Mouse (Mus musculus) lung, postnatal 0 days (tissue): ENCODE results near the gene Pfdn5. TPM values are rescaled to one million over a fixed set of nuclear protein-coding genes. Genes with fewer than 3 reads are reported as not detected.
A peak's percentile ranks its signal among the peaks of the same experiment; 100 is the strongest.

Experiments
- ATAC-seq: fragments of 200-750 bp; cut with Nextera tagmentation; 2 replicates; pipeline ENCODE4 v1.8.0; 2017; ENCODE audit warnings: moderate library complexity
- DNase-seq: peaks from one replicate; pipeline ENCODE4 v3.0.0-alpha.2; 2016; ENCODE audit warnings: low spot score
- H3K27ac ChIP-seq: fragments of 300-500 bp; sonication (generic); 2 replicates; pipeline ENCODE4 v1.5.1; 2014; ENCODE audit warnings: antibody characterized with exemption, mild to moderate bottlenecking, low read length, mixed read lengths
- H3K27me3 ChIP-seq: fragments of 300-500 bp; sonication (generic); replicated peaks from 2 replicates; pipeline ENCODE4 v1.6.1; 2014; ENCODE audit warnings: low read length, mixed read lengths; ENCODE audit not compliant: insufficient read depth
- H3K36me3 ChIP-seq: fragments of 300-500 bp; sonication (generic); 2 replicates; pipeline ENCODE4 v1.6.1; 2014; ENCODE audit warnings: low read length, mixed read lengths; ENCODE audit not compliant: insufficient read depth
- H3K4me1 ChIP-seq: fragments of 300-500 bp; sonication (generic); 2 replicates; pipeline ENCODE4 v1.6.1; 2014; ENCODE audit warnings: antibody characterized with exemption, low read depth, low read length, mixed read lengths; ENCODE audit not compliant: insufficient read depth
- H3K4me2 ChIP-seq: fragments of 300-500 bp; sonication (generic); replicated peaks from 2 replicates; pipeline ENCODE4 v1.6.1; 2014; ENCODE audit warnings: low read depth, mild to moderate bottlenecking, low read length, moderate library complexity, mixed read lengths
- H3K4me3 ChIP-seq: fragments of 300-500 bp; sonication (generic); 2 replicates; pipeline ENCODE4 v1.5.1; 2014; ENCODE audit warnings: low read depth, low read length
- H3K9ac ChIP-seq: fragments of 300-500 bp; sonication (generic); replicated peaks from 2 replicates; pipeline ENCODE4 v1.6.1; 2014; ENCODE audit warnings: low read depth, mild to moderate bottlenecking
- H3K9me3 ChIP-seq: fragments of 300-500 bp; sonication (generic); 2 replicates; pipeline ENCODE4 v1.6.1; 2016; ENCODE audit warnings: low read length, mixed read lengths
- CTCF ChIP-seq: IDR thresholded peaks from 2 replicates; pipeline ENCODE4 v1.5.1; 2016; ENCODE audit warnings: antibody characterized with exemption, mild to moderate bottlenecking
- EP300 ChIP-seq: IDR thresholded peaks from 2 replicates; pipeline ENCODE4 v1.6.1; 2016; ENCODE audit warnings: antibody characterized with exemption, mild to moderate bottlenecking, control low read depth
- WGBS: fragments of 180-500 bp; shearing (Covaris S2); extraction: QIAGEN DNeasy Blood & Tissue Kit; methylation state at CpG from one replicate; pipeline ENCODE4 v1.1.7; 2014; 5-methylcytosine and 5-hydroxymethylcytosine counted together
- polyA plus RNA-seq: library from polyadenylated mRNA; unstranded; fragments of >200 nt; fragmentation: Nextera tagmentation; extraction: Ambion mirVana; gene quantifications from 2 replicates; pipeline ENCODE4 v1.2.1, GENCODE M21; 2015

Pfdn5 gene
- polyA plus RNA-seq = 457 and 467 TPM in 2 replicates

- Histone ChIP-seq H3K36me3 (peaks cover 2% of the 10 kb centered on the region; the same call in 1 of the 2 replicates), H3K4me3 (peak within 1 kb of the TSS; percentile 75), H3K27me3 (no peaks in the 10 kb centered on the region), H3K4me1 (peaks cover 2% of the 10 kb centered on the region; the same call in 1 of the 2 replicates), H3K9me3 (no peaks in the 10 kb centered on the region), H3K4me2 (peak within 1 kb of the TSS; percentile 57), H3K27ac (peak within 1 kb of the TSS; percentile 43), H3K9ac (peak within 1 kb of the TSS; percentile 70)
- WGBS = under 1% methylated on average over 40 of the region's 40 CpGs
- ATAC-seq (peak; percentile 96), DNase-seq (peak; percentile 91)
- TF ChIP-seq CTCF (peak; percentile 68), EP300 (no peak)
Measured at GRCm38 (mm10) chr15:102326022-102326576, at the start of gene Pfdn5. TSS of gene Pfdn5 (plus strand) at chr15:102326116.

GRCm38 (mm10) chr15:102278726-102279091, 47.2 kb upstream of the Pfdn5 start:
- WGBS = 22% methylated on average over 7 of the region's 7 CpGs
- no peak for DNase-seq
- H3K9ac ChIP-seq = no peak overlapping the region
- H3K4me3 ChIP-seq = peak overlapping the region; percentile 84
- no peaks in the 10 kb centered on the region for H3K36me3 ChIP-seq
- peak overlapping the region; percentile 17; the same call in 1 of the 2 replicates for H3K27ac ChIP-seq
- H3K4me2 ChIP-seq = peak overlapping the region; percentile 73
- no peak for ATAC-seq
- H3K27me3 ChIP-seq = no peaks in the 10 kb centered on the region
- H3K4me1 ChIP-seq = peaks cover 8% of the 10 kb centered on the region
- TF ChIP-seq CTCF = no peak
- TF ChIP-seq EP300 = no peak
- H3K9me3 ChIP-seq = no peaks in the 10 kb centered on the region

- DNase-seq (peak; percentile 96), ATAC-seq (peak; percentile 96)
- H3K27me3 ChIP-seq = no peaks in the 10 kb centered on the region
- H3K27ac ChIP-seq = peak within 1 kb of the TSS; percentile 88
- peak within 1 kb of the TSS; percentile 84 for H3K4me3 ChIP-seq
- H3K36me3 ChIP-seq = no peaks in the 10 kb centered on the region
- WGBS = under 1% methylated on average over 49 of the region's 65 CpGs
- peak within 1 kb of the TSS; percentile 73 for H3K4me2 ChIP-seq
- no peak for TF ChIP-seq EP300
- peak; percentile 61 for TF ChIP-seq CTCF
- H3K9me3 ChIP-seq = no peaks in the 10 kb centered on the region
- H3K9ac ChIP-seq = peak within 1 kb of the TSS; percentile 60
- H3K4me1 ChIP-seq = peaks cover 8% of the 10 kb centered on the region
Measured at GRCm38 (mm10) chr15:102279092-102279782, 46.7 kb upstream of the Pfdn5 start, which contains the start of gene Mfsd5. TSS of gene Mfsd5 (plus strand) at chr15:102279454.

- H3K4me1 ChIP-seq = peaks cover 8% of the 10 kb centered on the region
- TF ChIP-seq EP300 = no peak
- no peak for TF ChIP-seq CTCF
- peak overlapping the region; percentile 84 for H3K4me3 ChIP-seq
- ATAC-seq (peak; percentile 19), DNase-seq (no peak)
- WGBS = 18% methylated on average over 13 of the region's 13 CpGs
- no peaks in the 10 kb centered on the region for H3K27me3 ChIP-seq
- H3K9ac ChIP-seq = peak overlapping the region; percentile 60
- H3K27ac ChIP-seq = peak overlapping the region; percentile 88
- no peaks in the 10 kb centered on the region for H3K9me3 ChIP-seq
- H3K4me2 ChIP-seq = peak overlapping the region; percentile 73
- H3K36me3 ChIP-seq = no peaks in the 10 kb centered on the region
Measured at GRCm38 (mm10) chr15:102279783-102280520, 46.0 kb upstream of the Pfdn5 start.

GRCm38 (mm10) chr15:102280623-102281022, 45.3 kb upstream of the Pfdn5 start:
- Histone ChIP-seq H3K9ac (no peak overlapping the region), H3K9me3 (no peaks in the 10 kb centered on the region), H3K4me3 (no peak overlapping the region), H3K27me3 (no peaks in the 10 kb centered on the region), H3K27ac (no peak overlapping the region), H3K4me1 (peaks cover 8% of the 10 kb centered on the region), H3K4me2 (no peak overlapping the region), H3K36me3 (no peaks in the 10 kb centered on the region)
- ATAC-seq (no peak), DNase-seq (no peak)
- 95% methylated on average over 19 of the region's 19 CpGs for WGBS
- TF ChIP-seq EP300 (no peak), CTCF (no peak)
